Mouse (Mus musculus) left cerebral cortex, postnatal 14 days (tissue): ENCODE data around the gene Nfkb2. TPM values are rescaled to one million over a fixed set of nuclear protein-coding genes. Genes with fewer than 3 reads are reported as not detected.

Source experiments
- DNase-seq, 2 experiments: peaks; one replicate each; pipeline ENCODE4 v3.0.0; 2021 to 2022; ENCODE audit warnings: low spot score in 2 of 2, mixed read lengths in 1 of 2
- intact Hi-C: fragments of 180-260 bp; cut with DNase I; formaldehyde crosslinking; loops from one replicate; pipeline ENCODE4 v1.15.1; 2025
- long read RNA-seq, 2 experiments: library from polyadenylated mRNA; stranded (forward); transcript quantifications; one replicate each; pipeline ENCODE4 v2.0.0; 2021
- total RNA-seq, 2 experiments: library from RNA; stranded (reverse); gene quantifications; 2 replicates each; pipeline ENCODE4 v1.2.3; 2021

Nfkb2 gene
- 1 to 10 TPM; 1.8 to 2.8 TPM for total RNA-seq
- long read RNA-seq, experiment 1, partial matches to known transcripts = 2 of 4 reads
- long read RNA-seq, experiment 1, other reads (novel, unspliced or antisense) = 1 of 4 reads
- long read RNA-seq, experiment 2, partial matches to known transcripts = 1 of 5 reads
- long read RNA-seq, experiment 2, other reads (novel, unspliced or antisense) = 2 of 5 reads

GRCm38 (mm10) chr19:46304216-46304841 is at the start of gene Nfkb2:
Gene Nfkb2 (plus strand): TSS chr19:46304320.
- intact Hi-C loops = no loop called here
- DNase-seq = peak; percentile 79 to 81

GRCm38 (mm10) chr19:46264762-46265161 is 39.4 kb upstream of the Nfkb2 start:
- intact Hi-C loops = loop anchor here (5.0 kb wide), 1 partner anchor 182 kb away; no protein-coding TSS in a partner anchor
- no peak for DNase-seq

- no peak for DNase-seq
- intact Hi-C loops = no loop called here
Measured at GRCm38 (mm10) chr19:46275307-46275706, 28.8 kb upstream of the Nfkb2 start.

- intact Hi-C loops = no loop called here
- no peak for DNase-seq
Measured at GRCm38 (mm10) chr19:46282081-46282849, 21.9 kb upstream of the Nfkb2 start.

- DNase-seq = no peak
- intact Hi-C loops = no loop called here
Measured at GRCm38 (mm10) chr19:46284686-46285085, 19.4 kb upstream of the Nfkb2 start.

GRCm38 (mm10) chr19:46285631-46286030 is 18.5 kb upstream of the Nfkb2 start:
- no peak for DNase-seq
- intact Hi-C loops = no loop called here

- intact Hi-C loops = no loop called here
- no peak for DNase-seq
Measured at GRCm38 (mm10) chr19:46286047-46286446, 18.1 kb upstream of the Nfkb2 start.

- no peak for DNase-seq
- intact Hi-C loops = no loop called here
Measured at GRCm38 (mm10) chr19:46286926-46287325, 17.2 kb upstream of the Nfkb2 start.

- intact Hi-C loops = no loop called here
Measured at GRCm38 (mm10) chr19:46287566-46287965, 16.6 kb upstream of the Nfkb2 start.

GRCm38 (mm10) chr19:46290535-46291105 is 13.5 kb upstream of the Nfkb2 start:
- no peak for DNase-seq
- intact Hi-C loops = no loop called here

More at GRCm38 (mm10) chr19:46287566-46287965, 16.6 kb upstream of the Nfkb2 start:
- DNase-seq = no peak

- DNase-seq = no peak
- intact Hi-C loops = no loop called here
Measured at GRCm38 (mm10) chr19:46296938-46297337, 7.2 kb upstream of the Nfkb2 start.

- no peak for DNase-seq
- intact Hi-C loops = no loop called here
Measured at GRCm38 (mm10) chr19:46300294-46301045, 3.6 kb upstream of the Nfkb2 start.

- intact Hi-C loops = no loop called here
- no peak for DNase-seq
Measured at GRCm38 (mm10) chr19:46302551-46302950, 1.6 kb upstream of the Nfkb2 start.

GRCm38 (mm10) chr19:46303251-46304215 is 587 bp upstream of the Nfkb2 start:
- DNase-seq = no peak
- intact Hi-C loops = no loop called here

- DNase-seq = no peak
- intact Hi-C loops = loop anchor here (5.0 kb wide), 1 partner anchor 168 kb away; no protein-coding TSS in a partner anchor
Measured at GRCm38 (mm10) chr19:46304908-46305333, 801 bp downstream of the Nfkb2 start.

- intact Hi-C loops = loop anchor here (5.0 kb wide), 1 partner anchor 168 kb away; no protein-coding TSS in a partner anchor
- DNase-seq = peak in 1 of 2 experiments; percentile 74
Measured at GRCm38 (mm10) chr19:46305432-46306267, 1.5 kb downstream of the Nfkb2 start.

- intact Hi-C loops = loop anchor here (5.0 kb wide), 1 partner anchor 169 kb away; no protein-coding TSS in a partner anchor
- no peak for DNase-seq
Measured at GRCm38 (mm10) chr19:46306268-46306610, 2.1 kb downstream of the Nfkb2 start.
